Comparison of ENCODE assay signal across 19 mouse cellular contexts in the genomic region with DNA sequence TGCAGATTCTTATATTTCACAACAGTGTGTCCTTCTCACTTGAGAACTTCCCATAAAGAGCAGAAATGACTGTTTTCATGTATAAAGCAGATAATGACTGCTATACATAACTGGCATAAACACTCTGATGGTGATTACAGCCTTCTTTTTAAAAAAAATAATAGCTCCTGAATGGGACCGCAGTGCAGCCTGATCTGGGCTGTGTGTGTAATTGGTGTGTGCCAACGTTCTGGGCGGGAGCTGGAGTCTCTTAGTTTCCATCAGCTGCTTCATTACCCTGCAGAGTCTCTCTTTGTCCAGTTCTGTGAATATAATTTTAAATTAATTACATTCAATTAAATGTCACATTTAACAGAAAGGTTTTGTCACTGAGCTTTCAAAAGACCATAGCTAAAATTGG. TPM values are rescaled to one million over a fixed set of nuclear protein-coding genes. Genes with fewer than 3 reads are reported as not detected.
DNase-seq lines count a peak whose midpoint lies in the region; ATAC-seq and TF ChIP-seq lines count a peak whose summit lies in the region.
"Had no signal": no experiment of that assay in that cellular context is flagged by ENCODE, and none has a peak within 500 bp of the region (broad histone marks: within the 10 kb centered on the region; RNA-seq: fewer than 3 reads in every experiment).

No protein-coding gene starts in this region.

- WGBS in forebrain, embryonic 15.5 days: 31% methylated on average over 3 of the region's 3 CpGs
- WGBS in forebrain, embryonic 10.5 days: 89% methylated on average over 3 of the region's 3 CpGs
- WGBS in midbrain, embryonic 12.5 days: 88% methylated on average over 3 of the region's 3 CpGs
- 96% methylated on average over 3 of the region's 3 CpGs for WGBS in midbrain, embryonic 10.5 days
- WGBS in forebrain, postnatal 0 days: 29% methylated on average over 3 of the region's 3 CpGs

- H3K27ac ChIP-seq in forebrain, embryonic 15.5 days (replicated peaks): peak overlapping the region; percentile 34
- H3K27ac ChIP-seq in forebrain, embryonic 10.5 days: no peak overlapping the region
- H3K27ac ChIP-seq in midbrain, embryonic 12.5 days (replicated peaks): peak overlapping the region; percentile 40
- H3K27ac ChIP-seq in midbrain, embryonic 10.5 days (replicated peaks): no peak overlapping the region
- no peak overlapping the region for H3K27ac ChIP-seq in forebrain, postnatal 0 days (ENCODE audit: low read depth, low read length)
- H3K27ac ChIP-seq: embryonic facial prominence, embryonic 12.5 days; heart, embryonic 13.5 days had no signal

- DNase-seq in forebrain, embryonic 10.5 days (ENCODE audit: extremely low spot score, low spot score): no peak
- DNase-seq in midbrain, embryonic 10.5 days (ENCODE audit: low spot score): no peak
- DNase-seq in brain, embryonic 14.5 days (ENCODE audit: low read depth): peak; percentile 66
- DNase-seq in forebrain, postnatal 0 days: no peak
- no peak for DNase-seq in embryo, embryonic 11 days
- DNase-seq: adrenal gland, adult 2 months; adrenal gland, postnatal 25 days; cerebellum, adult 2 months; cerebellum, postnatal 14 days; gastrocnemius, postnatal 36 days; heart, adult 11 months; heart, postnatal 36 days; kidney, adult 18-20 months had no signal

- peaks cover 11% of the 10 kb centered on the region; the same call in 1 of the 2 replicates for H3K4me1 ChIP-seq in forebrain, embryonic 15.5 days
- no peaks in the 10 kb centered on the region for H3K4me1 ChIP-seq in forebrain, embryonic 10.5 days
- H3K4me1 ChIP-seq in midbrain, embryonic 12.5 days: no peaks in the 10 kb centered on the region
- no peaks in the 10 kb centered on the region for H3K4me1 ChIP-seq in midbrain, embryonic 10.5 days
- H3K4me1 ChIP-seq in forebrain, postnatal 0 days (ENCODE audit: insufficient read depth): no peaks in the 10 kb centered on the region
- H3K4me1 ChIP-seq: embryonic facial prominence, embryonic 12.5 days; heart, embryonic 13.5 days had no signal

- 0 out of 2 replicates have a peak, but pooled peaks have one; percentile 46 for ATAC-seq in forebrain, embryonic 15.5 days (replicated peaks)
- ATAC-seq in midbrain, embryonic 12.5 days (ENCODE audit: low FRiP score, low read depth): no peak
- peak; percentile 29; the same call in 1 of the 2 replicates for ATAC-seq in forebrain, postnatal 0 days
- ATAC-seq: hindbrain, embryonic 16.5 days had no signal

- TF ChIP-seq CTCF in brain, embryonic 14.5 days (IDR thresholded peaks at IDR 0.05; ENCODE audit: borderline replicate concordance, extremely low read depth, insufficient read depth, insufficient read length): no peak
- no peak for TF ChIP-seq CTCF in forebrain, postnatal 0 days (IDR thresholded peaks at IDR 0.05; ENCODE audit: low read depth)

- H3K27me3 ChIP-seq in forebrain, embryonic 15.5 days: no peaks in the 10 kb centered on the region
- no peaks in the 10 kb centered on the region for H3K27me3 ChIP-seq in forebrain, embryonic 10.5 days (ENCODE audit: poor library complexity, severe bottlenecking)
- H3K27me3 ChIP-seq in midbrain, embryonic 12.5 days: no peaks in the 10 kb centered on the region
- H3K27me3 ChIP-seq in midbrain, embryonic 10.5 days (ENCODE audit: low read depth, poor library complexity, severe bottlenecking): no peaks in the 10 kb centered on the region
- H3K27me3 ChIP-seq in forebrain, postnatal 0 days (ENCODE audit: insufficient read depth, low read length): no peaks in the 10 kb centered on the region
- H3K27me3 ChIP-seq: CH12.LX; embryonic facial prominence, embryonic 12.5 days; heart, embryonic 13.5 days had no signal

- no peaks in the 10 kb centered on the region for H3K9me3 ChIP-seq in forebrain, embryonic 15.5 days
- no peaks in the 10 kb centered on the region for H3K9me3 ChIP-seq in forebrain, embryonic 10.5 days
- no peaks in the 10 kb centered on the region for H3K9me3 ChIP-seq in midbrain, embryonic 12.5 days
- H3K9me3 ChIP-seq in midbrain, embryonic 10.5 days (replicated peaks): no peaks in the 10 kb centered on the region
- H3K9me3 ChIP-seq in forebrain, postnatal 0 days (ENCODE audit: low read length): no peaks in the 10 kb centered on the region
- H3K9me3 ChIP-seq: embryonic facial prominence, embryonic 12.5 days; heart, embryonic 13.5 days had no signal

- H3K4me3 ChIP-seq in forebrain, embryonic 15.5 days: no peak overlapping the region
- no peak overlapping the region for H3K4me3 ChIP-seq in forebrain, embryonic 10.5 days
- H3K4me3 ChIP-seq in midbrain, embryonic 12.5 days: no peak overlapping the region
- no peak overlapping the region for H3K4me3 ChIP-seq in midbrain, embryonic 10.5 days
- H3K4me3 ChIP-seq in forebrain, postnatal 0 days (ENCODE audit: low read depth, low read length): no peak overlapping the region
- H3K4me3 ChIP-seq: embryonic facial prominence, embryonic 12.5 days; heart, embryonic 13.5 days had no signal

- no peak for TF ChIP-seq POLR2A in brain, embryonic 14.5 days (IDR thresholded peaks at IDR 0.05; ENCODE audit: borderline replicate concordance, extremely low read depth, insufficient read depth, insufficient read length, poor library complexity, severe bottlenecking)

- no peak overlapping the region for H3K4me2 ChIP-seq in forebrain, embryonic 15.5 days (replicated peaks)
- no peak overlapping the region for H3K4me2 ChIP-seq in midbrain, embryonic 12.5 days (replicated peaks)
- no peak overlapping the region for H3K4me2 ChIP-seq in forebrain, postnatal 0 days (ENCODE audit: low read depth)
- H3K4me2 ChIP-seq: embryonic facial prominence, embryonic 12.5 days; heart, embryonic 13.5 days had no signal

- no peak overlapping the region for H3K9ac ChIP-seq in forebrain, embryonic 15.5 days (replicated peaks)
- no peak overlapping the region for H3K9ac ChIP-seq in midbrain, embryonic 12.5 days (replicated peaks)
- H3K9ac ChIP-seq in forebrain, postnatal 0 days: no peak overlapping the region
- H3K9ac ChIP-seq: embryonic facial prominence, embryonic 12.5 days; heart, embryonic 13.5 days had no signal

- peaks cover 91% of the 10 kb centered on the region for H3K36me3 ChIP-seq in forebrain, embryonic 15.5 days
- peaks cover 92% of the 10 kb centered on the region for H3K36me3 ChIP-seq in forebrain, embryonic 10.5 days (replicated peaks)
- H3K36me3 ChIP-seq in midbrain, embryonic 12.5 days: peaks cover 94% of the 10 kb centered on the region
- H3K36me3 ChIP-seq in midbrain, embryonic 10.5 days: peaks cover 100% of the 10 kb centered on the region
- H3K36me3 ChIP-seq in forebrain, postnatal 0 days (ENCODE audit: insufficient read depth): peaks cover 87% of the 10 kb centered on the region

RNA-seq across cellular contexts. Expression of gene Synrg, which starts 34.8 kb away (rescaled TPM):
- 33.5 and 34.3 TPM in 2 replicates for polyA plus RNA-seq in forebrain, embryonic 15.5 days (2015; fragmentation: Nextera tagmentation; extraction: Ambion mirVana)
- 10.1 and 11.9 TPM in 2 replicates for polyA plus RNA-seq in forebrain, embryonic 10.5 days (2016; fragmentation: Nextera tagmentation; extraction: Ambion mirVana)
- 29.7 and 32.8 TPM in 2 replicates for polyA plus RNA-seq in midbrain, embryonic 12.5 days (2016; fragmentation: Nextera tagmentation; extraction: Ambion mirVana)
- 11.0 and 15.3 TPM in 2 replicates for polyA plus RNA-seq in midbrain, embryonic 10.5 days (2016; fragmentation: Nextera tagmentation; extraction: Ambion mirVana)
- polyA plus RNA-seq in brain, embryonic 14.5 days (2012; rRNA removed): 25.0 and 36.8 TPM in 2 replicates
- 33.3 and 52.1 TPM in 2 replicates for total RNA-seq in forebrain, postnatal 0 days (2014; rRNA removed)
- 14.4 and 18.6 TPM in 2 replicates for polyA plus RNA-seq in forebrain, postnatal 0 days (2015; fragmentation: Nextera tagmentation; extraction: Ambion mirVana)

RNA-seq across cellular contexts. Expression of gene Ddx52, which starts 57.1 kb away (rescaled TPM):
- 30.9 and 31.4 TPM in 2 replicates for polyA plus RNA-seq in forebrain, embryonic 15.5 days (2015; fragmentation: Nextera tagmentation; extraction: Ambion mirVana)
- 47.4 and 50.3 TPM in 2 replicates for polyA plus RNA-seq in forebrain, embryonic 10.5 days (2016; fragmentation: Nextera tagmentation; extraction: Ambion mirVana)
- 39.9 and 42.1 TPM in 2 replicates for polyA plus RNA-seq in midbrain, embryonic 12.5 days (2016; fragmentation: Nextera tagmentation; extraction: Ambion mirVana)
- polyA plus RNA-seq in midbrain, embryonic 10.5 days (2016; fragmentation: Nextera tagmentation; extraction: Ambion mirVana): 45.8 and 46.1 TPM in 2 replicates
- 18.2 and 19.0 TPM in 2 replicates for polyA plus RNA-seq in brain, embryonic 14.5 days (2012; rRNA removed)
- 25.1 and 30.3 TPM in 2 replicates for total RNA-seq in forebrain, postnatal 0 days (2014; rRNA removed)
- 18.4 and 19.3 TPM in 2 replicates for polyA plus RNA-seq in forebrain, postnatal 0 days (2015; fragmentation: Nextera tagmentation; extraction: Ambion mirVana)

Comparison
In these comparisons a context has a peak if more than half of its experiments do, and no peak if none do; other contexts are left out.
1. H3K27ac ChIP-seq: peak in forebrain, embryonic 15.5 days (single experiment) and midbrain, embryonic 12.5 days (single experiment); none in forebrain, embryonic 10.5 days (single experiment), midbrain, embryonic 10.5 days (single experiment) and forebrain, postnatal 0 days (single experiment).